Comparison of ENCODE assay signal across 21 mouse cellular contexts in the genomic region with DNA sequence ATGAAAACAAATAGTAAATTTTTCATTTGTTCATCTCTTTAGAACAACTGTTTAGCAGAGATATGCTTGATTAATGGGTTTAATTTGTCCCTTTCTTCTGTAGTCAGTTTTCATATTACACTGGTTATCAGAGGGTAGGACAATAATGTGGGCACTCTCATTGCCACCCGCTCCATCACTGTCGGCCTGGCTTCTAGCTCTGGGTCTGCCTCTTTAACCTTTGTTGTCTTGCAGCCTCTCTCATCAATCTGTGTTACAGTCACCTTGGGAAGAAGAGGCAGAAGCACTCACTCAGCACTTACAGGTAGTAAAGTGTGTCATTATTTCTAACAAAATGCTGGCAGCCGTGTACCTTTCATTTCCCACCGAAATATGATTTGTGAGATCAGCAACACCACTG.
"Had no signal": no experiment of that assay in that cellular context is flagged by ENCODE, and none has a peak within 500 bp of the region (broad histone marks: within the 10 kb centered on the region; RNA-seq: fewer than 3 reads in every experiment).

No protein-coding gene starts in this region.

- H3K4me2 ChIP-seq: kidney, embryonic 15.5 days; limb, embryonic 12.5 days; limb, embryonic 15.5 days; liver, embryonic 11.5 days; lung, embryonic 14.5 days; neural tube, embryonic 13.5 days; stomach, embryonic 15.5 days had no signal

- H3K4me3 ChIP-seq: kidney, embryonic 15.5 days; limb, embryonic 12.5 days; limb, embryonic 15.5 days; megakaryocyte, embryonic 14.5 days; midbrain, embryonic 10.5 days; neural tube, embryonic 13.5 days; stomach, embryonic 15.5 days had no signal

- H3K27ac ChIP-seq: kidney, embryonic 15.5 days; limb, embryonic 12.5 days; limb, embryonic 15.5 days; liver, embryonic 14.5 days; macrophage; midbrain, embryonic 10.5 days; neural tube, embryonic 13.5 days; stomach, embryonic 15.5 days had no signal

- H3K4me1 ChIP-seq: kidney, embryonic 15.5 days; limb, embryonic 12.5 days; limb, embryonic 15.5 days; megakaryocyte, embryonic 14.5 days; midbrain, embryonic 10.5 days; neural tube, embryonic 13.5 days; stomach, embryonic 15.5 days had no signal

- DNase-seq: kidney, adult 11 months; kidney, adult 8-10 months; kidney, postnatal 10 days; kidney, postnatal 36 days; left cerebral cortex, postnatal 4 days; liver, postnatal 0 days; lung, embryonic 14.5 days; right cerebral cortex, postnatal 25 days; spleen, adult 18-20 months; thymus, postnatal 25 days had no signal

- ATAC-seq: liver, postnatal 0 days; lung, postnatal 0 days had no signal

- H3K27me3 ChIP-seq: kidney, embryonic 15.5 days; limb, embryonic 12.5 days; limb, embryonic 15.5 days; megakaryocyte, embryonic 14.5 days; neural tube, embryonic 13.5 days; stomach, embryonic 15.5 days had no signal

- H3K36me3 ChIP-seq: kidney, embryonic 15.5 days; limb, embryonic 12.5 days; limb, embryonic 15.5 days; midbrain, embryonic 10.5 days; neural tube, embryonic 13.5 days; stomach, embryonic 15.5 days had no signal

- H3K9me3 ChIP-seq: kidney, embryonic 15.5 days; limb, embryonic 12.5 days; limb, embryonic 15.5 days; midbrain, embryonic 10.5 days; neural tube, embryonic 13.5 days; stomach, embryonic 15.5 days had no signal

- H3K9ac ChIP-seq: kidney, embryonic 15.5 days; limb, embryonic 12.5 days; limb, embryonic 15.5 days; liver, embryonic 14.5 days; liver, postnatal 0 days; lung, embryonic 14.5 days; neural tube, embryonic 13.5 days; stomach, embryonic 15.5 days had no signal
